Mouse (Mus musculus) skeletal muscle tissue, postnatal 0 days (tissue): ENCODE measurements around the gene Fam208a. TPM values are rescaled to one million over a fixed set of nuclear protein-coding genes. Genes with fewer than 3 reads are reported as not detected.

Experiments used
- microRNA-seq, 2 experiments: library from miRNA; unstranded; fragments of <30 nt; microRNA quantifications; one replicate each; pipeline ENCODE4; 2016
- polyA plus RNA-seq: library from polyadenylated mRNA; unstranded; fragments of >200 nt; fragmentation: Nextera tagmentation; extraction: Ambion mirVana; gene quantifications from 2 replicates; pipeline ENCODE4 v1.2.1, GENCODE M21; 2015

Fam208a gene
- 5.1 and 6.1 TPM in 2 replicates for polyA plus RNA-seq

GRCm38 (mm10) chr14:27428573-27428972 lies at the start of gene Fam208a:
Gene Fam208a (plus strand): TSS chr14:27428834.

GRCm38 (mm10) chr14:27507894-27508643 lies 79.4 kb downstream of the Fam208a start, which contains the start of gene Ccdc66:
Gene Ccdc66 (minus strand): TSS chr14:27508460.

Small RNAs within 50 kb of the gene (microRNA-seq; reads per million reads assigned to microRNA genes)
- 0 reads per million in 2 experiments for gene Gm23633

Other genes starting within 250 kb of the Fam208a start
- gene Ccdc66, start 79.6 kb downstream of the Fam208a start, polyA plus RNA-seq, result 5.4 and 6.2 TPM in 2 replicates
- 1.5 and 2.5 TPM in 2 replicates for gene Erc2, start 193.6 kb downstream of the Fam208a start, polyA plus RNA-seq